Mouse (Mus musculus) hindlimb bud, embryonic 11.5 days (tissue): Measurements from ENCODE around the gene Thsd7a.

Experiments used
- DNase-seq: peaks from one replicate; pipeline ENCODE4 v3.0.0-alpha.2; 2012; ENCODE audit warnings: low read depth, low spot score; ENCODE audit errors: extremely low spot score

Gene Thsd7a

DNA sequence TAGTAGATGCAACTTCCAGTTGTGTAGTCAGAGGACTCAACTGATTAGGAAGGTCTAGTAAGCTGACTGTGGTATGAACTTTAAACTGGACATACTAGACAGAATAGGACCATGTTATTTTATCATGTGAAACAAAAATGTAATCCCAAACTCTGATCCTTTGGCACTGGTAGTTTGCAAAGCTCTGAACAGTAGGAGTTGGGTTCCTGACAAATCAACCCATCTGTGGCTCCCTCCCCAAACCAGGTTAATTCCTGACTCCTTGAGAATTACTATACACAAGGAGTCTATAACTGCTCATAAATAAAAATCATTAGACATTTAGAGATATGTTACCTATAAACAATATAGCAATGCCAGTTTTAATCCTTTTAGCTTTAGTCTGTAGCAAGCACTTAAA lies 231.5 kb downstream of the Thsd7a start:
- no peak for DNase-seq

DNA sequence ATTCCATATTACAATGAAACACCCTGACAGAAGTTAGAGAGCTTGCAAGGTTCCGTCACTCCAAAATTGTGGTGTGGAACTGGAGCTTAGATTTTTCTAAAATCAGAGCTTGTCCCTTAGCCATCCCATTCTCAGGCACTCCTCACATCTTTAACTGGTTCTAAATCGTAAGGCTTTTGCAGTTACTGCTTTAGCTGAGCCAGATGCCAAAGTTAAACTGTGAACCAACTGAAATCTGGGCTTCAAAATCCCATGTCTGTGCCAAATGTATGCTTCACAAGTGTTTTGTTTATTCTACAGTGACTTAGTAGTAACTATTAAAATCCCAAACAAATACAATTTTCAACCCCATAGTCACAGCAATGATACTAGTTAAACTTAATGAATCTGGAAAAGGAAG lies 242.3 kb downstream of the Thsd7a start:
- DNase-seq = no peak

DNA sequence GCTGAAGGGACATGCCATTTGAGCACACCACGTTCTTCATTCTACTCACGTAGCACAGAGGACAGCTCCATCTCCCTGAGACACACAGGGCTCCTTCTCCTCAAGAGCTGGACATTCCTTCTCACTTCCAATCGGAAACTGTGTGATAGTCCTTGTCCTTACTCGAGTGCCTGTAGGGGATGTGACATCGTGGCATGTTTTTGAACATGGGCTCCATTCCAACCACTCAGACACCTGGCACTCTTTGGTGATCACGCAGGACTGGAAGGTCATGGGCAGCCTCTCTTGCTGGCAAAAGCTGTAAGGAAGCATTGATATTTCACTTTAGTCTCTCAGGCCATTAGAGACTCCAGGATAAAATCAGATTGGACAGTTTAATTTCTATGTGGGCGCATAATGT lies 245.3 kb downstream of the Thsd7a start:
- DNase-seq = no peak

DNA sequence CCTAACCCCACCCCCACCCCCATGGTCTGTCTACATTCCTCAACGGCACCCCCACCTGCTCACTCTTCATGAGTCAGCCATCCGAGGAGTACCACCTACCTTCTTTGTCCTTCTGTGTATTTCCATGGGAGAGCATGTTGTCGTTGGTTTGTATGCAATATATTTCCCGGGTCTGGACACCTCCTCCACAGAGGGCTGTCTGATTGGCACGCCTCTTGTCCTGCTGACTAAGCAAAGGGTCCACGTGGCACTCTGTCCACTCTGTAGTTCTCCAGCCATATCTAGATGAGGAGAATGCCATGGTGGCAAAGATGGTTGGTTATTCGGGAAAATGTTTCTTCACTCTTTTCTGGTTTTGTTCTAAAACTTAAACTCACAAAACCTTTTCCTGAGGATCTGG lies 248.3 kb downstream of the Thsd7a start:
- DNase-seq = no peak

DNA sequence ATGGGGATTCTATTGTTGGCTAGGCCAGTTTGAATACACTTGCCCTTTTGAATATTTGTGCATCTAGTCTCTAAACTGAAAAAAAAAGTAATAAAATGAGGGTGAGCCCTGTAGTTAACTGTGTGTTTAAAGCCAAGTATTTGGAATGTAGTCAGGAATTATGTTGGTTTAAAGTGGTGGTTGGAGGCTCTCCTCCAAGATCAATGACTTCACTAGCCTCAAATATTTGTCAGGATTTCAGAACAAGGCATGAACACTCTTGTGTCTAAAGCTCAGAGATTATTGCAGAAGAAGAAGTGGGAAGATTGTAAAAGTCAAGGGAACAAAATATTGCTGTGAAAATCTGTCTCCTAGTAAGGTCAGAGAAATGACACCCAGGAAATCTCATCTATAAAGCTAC lies 249.3 kb downstream of the Thsd7a start:
- no peak for DNase-seq

DNA sequence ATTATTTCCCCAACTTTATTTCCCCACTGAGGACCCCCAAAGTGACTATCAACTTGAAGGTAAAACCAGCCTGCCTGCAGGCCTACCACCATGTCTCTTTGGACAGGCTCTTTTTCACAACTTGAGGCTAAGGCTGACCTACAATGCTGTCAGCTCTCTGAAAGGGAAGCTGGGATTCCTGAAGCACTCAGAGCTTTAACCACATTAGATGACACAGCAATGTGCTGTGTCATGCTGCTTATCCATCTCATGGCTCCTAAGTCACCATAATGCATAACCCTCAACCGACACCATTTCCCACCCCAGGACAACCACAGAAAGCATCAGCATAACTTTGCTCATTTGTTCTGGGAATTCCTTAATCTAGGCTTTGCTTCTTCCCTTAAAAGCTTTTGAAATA lies 255.6 kb downstream of the Thsd7a start:
- no peak for DNase-seq

DNA sequence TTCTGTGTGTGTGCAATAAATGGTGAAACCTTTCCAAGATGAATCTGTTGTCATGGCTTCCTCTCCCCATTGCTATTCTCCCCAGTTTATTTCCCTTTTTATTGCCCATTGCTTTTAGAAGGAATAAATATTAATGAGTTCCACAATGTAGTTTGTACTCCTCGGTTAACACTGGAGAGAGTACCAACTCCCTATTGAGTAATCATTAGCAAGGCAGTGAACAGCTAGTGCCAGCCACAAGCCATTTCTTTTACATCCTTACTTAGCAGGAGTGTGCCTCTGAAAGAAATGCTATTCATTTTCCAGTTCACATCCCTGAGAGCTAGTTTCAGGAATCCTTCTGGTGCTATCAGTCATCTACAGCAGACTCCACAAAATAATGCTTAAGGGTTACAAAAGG lies 260.3 kb downstream of the Thsd7a start:
- DNase-seq = no peak

DNA sequence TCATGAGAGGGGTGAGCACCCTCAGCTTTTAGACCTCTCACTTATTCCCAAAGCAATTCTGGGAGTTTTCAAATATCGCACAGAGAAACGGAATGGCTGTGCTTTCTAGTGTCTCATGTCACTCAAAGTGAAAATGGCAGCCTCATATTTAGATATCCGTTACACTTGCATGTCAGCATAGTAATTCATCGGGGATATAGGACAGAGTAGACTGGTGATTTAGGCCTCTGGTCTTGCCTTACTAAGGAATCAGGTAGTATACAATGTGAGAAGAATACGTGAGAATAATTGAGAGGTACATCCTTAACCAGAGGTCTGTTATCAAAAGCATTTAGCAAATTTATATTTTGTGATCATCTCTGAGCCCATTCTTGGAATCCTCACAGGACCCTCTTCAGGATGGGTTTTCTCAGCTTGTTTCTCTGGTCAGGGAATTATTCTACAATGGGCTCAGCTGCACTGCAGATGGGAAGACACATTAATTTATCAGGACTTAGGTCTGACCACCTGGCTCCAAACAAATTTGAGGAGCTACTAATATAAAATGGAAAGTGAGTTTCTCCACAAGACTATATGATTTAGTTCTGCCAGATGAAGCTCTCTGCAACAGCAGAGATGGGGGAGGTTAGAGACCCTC lies 267.6 kb downstream of the Thsd7a start:
- no peak for DNase-seq

DNA sequence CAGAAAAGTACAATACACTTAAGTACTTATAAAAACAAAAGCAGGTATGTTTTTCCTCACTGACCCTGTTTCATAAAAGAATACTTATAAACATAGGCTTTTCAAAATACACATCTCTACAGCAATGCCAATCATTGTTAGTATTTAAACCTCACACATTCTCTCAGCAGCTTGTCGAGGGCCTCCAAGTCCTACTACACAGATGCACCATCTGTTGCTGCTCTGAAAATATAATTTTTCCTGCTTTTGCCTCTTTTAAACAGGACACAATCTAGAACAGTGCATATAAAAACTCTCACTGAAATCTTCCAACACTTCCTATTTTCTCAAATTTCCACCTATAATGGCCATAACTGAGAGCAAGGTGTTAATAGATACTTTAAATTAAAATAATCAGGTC lies 270.9 kb downstream of the Thsd7a start:
- no peak for DNase-seq

DNA sequence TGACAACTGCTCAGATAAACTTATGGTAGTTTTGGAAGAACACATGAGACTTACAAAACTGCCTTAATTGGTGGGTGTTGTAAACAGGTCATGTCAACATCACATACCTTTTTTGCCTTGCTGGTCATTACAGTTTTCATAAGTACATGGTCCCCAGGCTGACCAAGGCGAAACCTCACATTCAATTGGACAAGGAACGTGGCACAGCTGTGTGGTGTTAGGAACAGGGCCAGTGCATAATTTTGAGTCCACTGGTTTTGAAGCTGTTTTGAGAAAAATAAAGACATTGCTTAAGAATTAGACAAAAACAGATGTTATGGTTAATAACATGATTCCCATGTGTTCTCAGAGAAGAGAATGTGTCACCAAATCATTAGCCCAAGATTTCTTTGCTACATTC lies 278.3 kb downstream of the Thsd7a start:
- no peak for DNase-seq

DNA sequence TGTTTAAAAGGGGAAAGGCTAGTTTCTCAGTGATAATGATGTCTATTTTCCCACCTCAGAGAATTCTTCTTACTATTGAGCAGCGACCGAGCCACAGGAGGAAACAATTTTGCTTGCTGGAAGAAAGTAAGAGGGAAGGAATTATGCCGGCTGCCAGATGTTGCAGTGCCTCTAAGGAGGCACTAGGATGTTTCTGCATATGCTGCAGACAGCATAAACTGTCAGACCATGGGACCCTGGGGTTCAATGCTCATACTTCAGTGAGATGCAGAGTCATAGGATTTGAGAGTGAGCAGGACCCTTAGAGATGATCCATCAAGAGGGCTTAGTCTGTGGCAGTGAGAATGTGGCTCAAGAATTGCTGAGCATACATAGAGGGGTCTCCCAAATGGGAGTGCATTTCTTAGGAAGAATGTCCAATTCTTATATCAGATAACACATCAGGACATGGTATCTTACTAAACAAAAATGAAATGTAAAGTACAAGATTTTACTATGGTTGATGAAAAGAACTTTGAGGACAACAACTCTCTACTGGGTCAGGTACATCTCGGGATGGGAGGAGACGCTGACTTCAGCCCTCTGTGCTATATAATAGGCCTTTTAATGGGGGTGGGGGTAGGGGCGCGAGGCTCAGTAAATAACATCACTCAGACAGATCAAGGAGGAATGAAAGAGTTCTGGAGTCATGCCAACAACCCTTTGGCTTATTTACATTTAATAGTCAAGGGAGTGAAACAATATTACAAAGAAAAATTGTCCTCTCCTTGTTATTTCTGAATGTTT lies 281.7 kb downstream of the Thsd7a start:
- no peak for DNase-seq

DNA sequence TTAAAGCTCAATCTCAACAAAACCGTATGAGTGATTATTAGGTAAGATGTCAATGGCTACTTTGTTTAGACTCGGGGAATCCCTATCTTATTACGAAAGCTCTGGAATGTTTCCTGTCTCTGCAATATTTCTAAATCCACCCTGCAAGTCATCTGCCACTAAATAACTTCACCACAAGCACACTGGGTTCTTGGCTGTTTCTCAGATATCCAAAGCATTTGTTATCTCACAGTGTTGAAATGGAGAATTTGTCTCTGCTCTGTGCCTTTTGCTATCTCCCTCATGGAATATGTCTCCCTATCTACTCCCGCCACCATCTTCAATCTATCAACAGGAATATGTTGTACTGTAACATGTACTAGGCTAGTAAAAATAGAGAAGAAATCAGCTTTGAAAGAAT lies 290.4 kb downstream of the Thsd7a start:
- DNase-seq = no peak

DNA sequence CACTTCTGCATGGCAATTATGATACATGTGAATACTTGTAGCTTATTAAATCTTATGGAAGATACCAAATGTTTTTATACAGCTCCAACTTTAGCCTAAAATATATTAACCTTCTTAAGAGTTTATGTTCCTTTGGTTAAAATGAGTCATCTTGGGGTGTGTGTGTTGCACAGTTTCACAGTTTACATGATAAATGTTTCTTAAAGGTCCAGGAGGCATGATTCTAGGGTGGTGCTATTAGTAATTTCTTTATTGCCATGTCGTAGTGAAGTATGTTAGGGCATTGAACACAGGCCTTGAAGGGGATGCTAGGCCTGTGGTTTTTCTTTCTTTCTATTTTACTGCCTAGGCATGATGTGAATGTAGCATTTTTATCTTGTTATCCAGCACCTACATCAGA lies 291.8 kb downstream of the Thsd7a start:
- DNase-seq = no peak

DNA sequence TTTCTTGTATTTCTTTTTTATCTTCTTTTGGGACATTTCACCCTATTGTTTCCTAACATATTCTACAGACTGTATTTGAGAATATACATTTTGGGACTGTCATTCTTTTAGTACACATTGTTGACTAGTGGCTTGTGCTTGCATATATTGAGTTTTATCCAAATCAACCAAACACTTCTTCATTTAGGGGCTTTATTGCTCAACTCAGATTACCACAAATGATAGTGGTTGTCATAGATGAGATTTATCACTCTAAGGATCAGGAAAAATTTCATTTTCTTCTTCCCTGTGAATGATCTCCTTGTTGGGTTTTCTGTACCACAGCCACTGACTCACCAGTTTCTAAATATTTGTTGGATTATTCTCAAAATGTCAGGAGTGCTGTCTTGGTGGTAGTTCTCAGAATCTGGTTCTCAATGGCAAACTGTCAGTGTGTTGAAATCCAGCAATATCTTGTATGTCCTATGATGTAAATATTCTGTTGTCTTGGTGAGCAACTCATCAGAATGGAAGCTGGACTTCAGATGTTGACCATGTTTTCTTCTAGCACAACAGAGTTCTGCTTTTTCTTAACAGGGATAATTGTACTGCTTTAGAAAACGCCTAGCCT lies 294.2 kb downstream of the Thsd7a start:
- DNase-seq = no peak

DNA sequence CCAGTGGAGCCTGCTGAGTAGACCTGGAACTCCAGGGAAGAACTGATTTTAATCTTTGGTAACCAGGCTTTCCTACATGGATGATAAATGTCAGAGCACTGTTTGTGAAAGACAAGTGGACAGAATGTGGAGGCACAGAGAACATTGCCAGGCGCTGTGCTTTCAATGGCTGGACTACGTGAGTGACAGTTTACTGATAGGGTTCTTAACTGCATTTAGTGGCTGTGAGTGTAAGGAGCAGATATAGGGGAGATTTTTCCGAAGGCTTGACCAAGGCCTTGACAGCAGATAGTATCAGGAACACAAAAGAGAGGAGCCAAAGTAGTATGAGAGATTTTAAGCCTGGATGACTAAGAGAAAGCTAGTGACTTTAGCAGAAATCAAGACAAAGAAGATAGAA lies 295.1 kb downstream of the Thsd7a start:
- DNase-seq = no peak

DNA sequence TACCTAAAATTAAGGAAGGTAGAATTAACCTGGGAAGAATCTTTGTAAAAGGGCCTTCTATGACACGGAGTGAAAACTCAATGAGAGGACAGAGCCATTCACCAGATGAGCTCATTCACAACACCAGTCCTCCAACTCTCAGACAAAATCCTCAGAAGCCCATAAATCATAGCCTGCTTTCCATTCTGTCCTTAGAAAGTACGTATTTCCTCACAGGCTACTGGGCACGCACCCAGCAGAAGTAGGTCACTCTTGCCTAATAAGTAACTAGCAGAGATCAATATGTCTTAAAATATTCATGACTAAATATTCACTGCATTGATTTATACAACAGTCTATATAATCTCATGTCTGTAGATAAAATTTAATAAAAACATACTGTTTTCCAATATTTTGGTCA lies 300.4 kb downstream of the Thsd7a start:
- no peak for DNase-seq

DNA sequence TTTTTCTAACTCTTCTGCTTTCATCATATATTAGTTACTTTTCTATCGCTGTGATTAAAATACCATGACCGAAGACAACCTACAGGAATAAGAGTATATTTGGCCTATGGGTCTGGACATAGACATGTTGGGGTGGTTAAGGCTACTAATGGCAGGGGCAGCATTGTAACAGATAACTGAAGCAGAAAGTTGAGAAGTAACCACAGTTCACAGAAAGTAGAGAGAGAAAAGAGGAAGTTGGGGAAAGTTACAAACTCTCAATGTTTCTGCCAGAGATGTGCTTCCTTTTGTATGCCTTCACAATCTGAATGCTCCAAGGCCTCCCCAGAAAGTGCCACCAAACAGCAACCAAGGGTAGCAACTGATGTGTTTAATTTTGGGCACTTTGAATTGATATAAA lies 303.7 kb downstream of the Thsd7a start:
- DNase-seq = no peak

DNA sequence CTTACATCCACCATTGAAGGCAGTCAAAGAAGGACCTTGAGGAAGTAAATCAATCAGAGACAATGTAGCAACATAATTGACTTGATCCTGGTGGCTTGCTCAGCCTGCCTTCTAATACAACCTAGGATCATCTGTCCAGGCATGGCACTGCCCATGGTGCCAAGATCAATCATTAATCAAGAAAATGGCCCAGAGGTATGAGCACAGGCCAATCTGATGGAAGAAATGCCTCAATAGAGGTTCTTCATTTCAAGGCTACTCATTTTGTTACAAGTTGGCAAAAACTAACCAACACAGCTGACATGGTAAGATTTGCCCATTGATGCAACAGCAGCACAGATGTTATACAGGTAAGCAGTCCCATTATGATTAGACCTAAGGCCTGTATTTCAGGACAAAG lies 309.6 kb downstream of the Thsd7a start:
- DNase-seq = no peak

DNA sequence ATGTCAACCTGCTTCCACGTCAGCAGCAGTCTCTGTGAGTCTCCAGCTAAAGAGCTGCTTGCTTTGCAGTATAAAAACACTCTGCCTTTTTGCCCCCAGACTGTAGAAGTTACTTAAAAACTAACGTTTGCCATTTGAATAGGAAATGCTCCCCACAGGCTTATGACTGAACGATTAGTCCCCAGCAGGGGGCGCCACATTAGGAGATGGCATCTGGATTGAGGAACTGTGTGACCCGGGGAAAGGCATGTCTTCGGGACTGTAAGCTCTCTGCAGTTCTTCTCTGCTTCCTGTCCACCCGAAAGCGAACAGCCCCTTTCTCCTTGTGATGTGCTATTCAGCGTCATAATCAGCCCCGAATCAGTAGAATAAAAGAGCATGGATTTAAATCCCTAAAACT lies 330.1 kb downstream of the Thsd7a start:
- no peak for DNase-seq

DNA sequence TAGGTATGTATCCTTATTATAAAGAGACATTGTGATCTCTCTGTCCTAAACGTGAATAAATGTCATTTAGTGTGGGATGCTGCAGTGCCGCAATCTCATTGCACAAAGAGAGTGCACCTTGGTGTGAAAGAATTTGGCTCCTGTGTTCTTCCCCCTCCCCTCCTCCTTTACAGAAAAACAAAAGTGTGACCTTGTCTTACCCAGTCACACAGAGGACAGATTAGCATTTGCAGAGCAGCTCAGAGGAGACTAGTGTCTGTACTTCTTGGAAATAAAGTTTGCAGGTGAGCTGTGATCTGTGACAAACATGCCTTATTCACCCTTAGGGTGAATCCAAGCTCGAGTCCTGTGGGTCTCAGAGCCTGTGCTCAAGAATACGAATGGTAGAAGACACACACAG lies 332.2 kb downstream of the Thsd7a start:
- DNase-seq = no peak

DNA sequence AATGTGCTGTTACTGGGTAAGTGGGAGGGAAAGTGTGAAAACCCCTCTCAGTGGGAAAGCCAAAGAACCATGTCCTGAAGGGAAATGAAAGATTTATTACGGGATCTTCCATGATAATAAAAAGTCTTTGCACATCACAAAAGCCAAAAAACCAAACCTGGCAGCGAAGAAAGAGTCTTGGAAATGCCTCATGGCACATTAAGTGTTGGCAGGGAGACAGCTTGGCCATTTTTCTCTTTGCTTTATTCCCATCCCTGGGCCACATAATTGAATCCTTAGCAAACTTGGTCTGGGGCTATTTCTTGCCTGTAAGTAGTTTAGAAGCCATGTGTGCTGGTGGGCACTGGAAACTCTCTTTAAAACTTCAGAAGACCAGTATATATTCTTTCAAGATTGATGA lies 344.8 kb downstream of the Thsd7a start:
- DNase-seq = no peak

DNA sequence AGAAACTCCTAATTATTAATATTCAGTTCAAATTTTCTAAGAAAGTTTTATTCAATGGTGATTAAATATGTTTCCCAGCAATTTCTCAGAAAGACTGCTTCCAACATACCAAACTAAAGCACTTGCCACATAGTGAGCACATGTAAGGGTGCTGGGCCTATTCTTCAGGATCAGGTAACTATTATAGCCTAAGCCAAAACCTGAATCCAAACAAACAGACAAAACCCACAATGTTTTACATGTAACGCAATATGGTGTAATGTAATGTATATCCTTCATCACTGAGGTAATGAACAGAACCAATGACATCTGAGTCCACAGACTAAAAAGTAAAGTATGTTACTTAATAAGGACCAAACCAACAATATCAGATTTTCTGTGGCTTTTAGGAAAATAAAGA lies 346.2 kb downstream of the Thsd7a start:
- no peak for DNase-seq
